Mouse (Mus musculus) thymus, adult 2 months (tissue): ENCODE results near the gene Afap1. TPM values are rescaled to one million over a fixed set of nuclear protein-coding genes. Genes with fewer than 3 reads are reported as not detected.
A peak's percentile ranks its signal among the peaks of the same experiment; 100 is the strongest.

ENCODE experiments used
- DNase-seq: peaks from one replicate; pipeline ENCODE4 v3.0.0; 2021
- H3K27ac ChIP-seq: fragments of 200-500 bp; 2 replicates; pipeline ENCODE4 v1.5.1; 2012; ENCODE audit warnings: low read length, control low read depth; ENCODE audit not compliant: control insufficient read depth, insufficient read depth
- H3K27me3 ChIP-seq: fragments of 200-500 bp; 2 replicates; pipeline ENCODE4 v1.6.1; 2012; ENCODE audit warnings: mild to moderate bottlenecking, low read length, moderate library complexity, mixed read lengths; ENCODE audit not compliant: control insufficient read depth, insufficient read depth
- H3K36me3 ChIP-seq: fragments of 200-500 bp; 2 replicates; pipeline ENCODE4 v1.6.1; 2012; ENCODE audit warnings: mild to moderate bottlenecking, low read length, moderate library complexity; ENCODE audit not compliant: control insufficient read depth, insufficient read depth
- H3K4me1 ChIP-seq: fragments of 200-500 bp; replicated peaks from 2 replicates; pipeline ENCODE4 v1.6.1; 2012; ENCODE audit warnings: low read length; ENCODE audit not compliant: control insufficient read depth, insufficient read depth
- H3K4me3 ChIP-seq: fragments of 200-500 bp; 2 replicates; pipeline ENCODE4 v1.5.1; 2012; ENCODE audit warnings: mild to moderate bottlenecking, low read length, control low read depth, moderate library complexity; ENCODE audit not compliant: control insufficient read depth, insufficient read depth
- CTCF ChIP-seq: fragments of 200-500 bp; IDR thresholded peaks from 2 replicates; pipeline ENCODE4 v1.5.1; 2012; ENCODE audit warnings: mild to moderate bottlenecking, control low read depth, low read length, moderate library complexity, borderline replicate concordance; ENCODE audit not compliant: control insufficient read depth, poor library complexity, insufficient read depth; ENCODE audit errors: extremely low read depth
- POLR2A ChIP-seq: fragments of 200-500 bp; IDR thresholded peaks from 2 replicates; pipeline ENCODE4 v1.6.1; 2012; ENCODE audit warnings: mild to moderate bottlenecking, low read length, control low read depth, moderate library complexity; ENCODE audit not compliant: control insufficient read depth, poor library complexity, insufficient read depth; ENCODE audit errors: extremely low read depth
- WGBS: fragments of 180-500 bp; shearing (Covaris S2); methylation state at CpG from one replicate; pipeline ENCODE4 v1.1.7; 2018; 5-methylcytosine and 5-hydroxymethylcytosine counted together
- polyA plus RNA-seq: library from polyadenylated mRNA; depleted of rRNA; stranded (reverse); fragments of >200 nt; gene quantifications from 2 replicates; pipeline ENCODE4 v1.2.3, GENCODE M21; 2012

Afap1 gene
- polyA plus RNA-seq, 1 experiment, result 17.2 TPM

GRCm38 (mm10) chr5:35956268-35956667 is 63.1 kb downstream of the Afap1 start:
- Histone ChIP-seq H3K27ac (no peak overlapping the region), H3K27me3 (no peaks in the 10 kb centered on the region), H3K36me3 (peaks cover under 1% of the 10 kb centered on the region; the same call in 1 of the 2 replicates), H3K4me1 (peaks cover 23% of the 10 kb centered on the region), H3K4me3 (no peak overlapping the region)
- TF ChIP-seq CTCF (no peak), POLR2A (no peak)
- no peak for DNase-seq
- WGBS, result 39% methylated on average over 1 of the region's 1 CpGs

- peak; percentile 30 for DNase-seq
- 70% methylated on average over 2 of the region's 2 CpGs for WGBS
- H3K36me3 ChIP-seq, result peaks cover 5% of the 10 kb centered on the region
- peaks cover 24% of the 10 kb centered on the region for H3K4me1 ChIP-seq
- H3K27ac ChIP-seq, result no peak overlapping the region
- no peak for TF ChIP-seq POLR2A
- TF ChIP-seq CTCF, result no peak
- H3K4me3 ChIP-seq, result no peak overlapping the region
- no peaks in the 10 kb centered on the region for H3K27me3 ChIP-seq
Measured at GRCm38 (mm10) chr5:35958681-35959080, 65.6 kb downstream of the Afap1 start.

GRCm38 (mm10) chr5:35960168-35960567 is 67.0 kb downstream of the Afap1 start:
- peak; percentile 16 for DNase-seq
- Histone ChIP-seq H3K4me1 (peaks cover 24% of the 10 kb centered on the region), H3K27ac (no peak overlapping the region), H3K27me3 (no peaks in the 10 kb centered on the region), H3K36me3 (peaks cover 5% of the 10 kb centered on the region), H3K4me3 (no peak overlapping the region)
- 6% methylated on average over 8 of the region's 8 CpGs for WGBS
- no peak for TF ChIP-seq POLR2A
- TF ChIP-seq CTCF, result no peak

- TF ChIP-seq CTCF (no peak), POLR2A (no peak)
- Histone ChIP-seq H3K4me1 (peaks cover 24% of the 10 kb centered on the region), H3K4me3 (no peak overlapping the region), H3K27ac (no peak overlapping the region), H3K36me3 (peaks cover 5% of the 10 kb centered on the region), H3K27me3 (no peaks in the 10 kb centered on the region)
- WGBS, result 56% methylated on average over 8 of the region's 8 CpGs
- DNase-seq, result no peak
Measured at GRCm38 (mm10) chr5:35961271-35961670, 68.2 kb downstream of the Afap1 start.

GRCm38 (mm10) chr5:35963635-35964034 is 70.5 kb downstream of the Afap1 start:
- H3K27me3 ChIP-seq, result no peaks in the 10 kb centered on the region
- peaks cover 22% of the 10 kb centered on the region for H3K4me1 ChIP-seq
- TF ChIP-seq CTCF, result no peak
- no peak for TF ChIP-seq POLR2A
- H3K4me3 ChIP-seq, result no peak overlapping the region
- H3K27ac ChIP-seq, result no peak overlapping the region
- H3K36me3 ChIP-seq, result peaks cover 5% of the 10 kb centered on the region
- DNase-seq, result no peak
- 95% methylated on average over 9 of the region's 9 CpGs for WGBS

GRCm38 (mm10) chr5:35965036-35965435 is 71.9 kb downstream of the Afap1 start:
- H3K4me1 ChIP-seq, result peaks cover 25% of the 10 kb centered on the region
- H3K36me3 ChIP-seq, result peaks cover 5% of the 10 kb centered on the region
- H3K27ac ChIP-seq, result no peak overlapping the region
- no peak overlapping the region for H3K4me3 ChIP-seq
- TF ChIP-seq CTCF (no peak), POLR2A (no peak)
- DNase-seq, result no peak
- WGBS, result 68% methylated on average over 5 of the region's 5 CpGs
- H3K27me3 ChIP-seq, result no peaks in the 10 kb centered on the region

GRCm38 (mm10) chr5:35969857-35970256 is 76.7 kb downstream of the Afap1 start:
- Histone ChIP-seq H3K27ac (no peak overlapping the region), H3K27me3 (no peaks in the 10 kb centered on the region), H3K4me3 (no peak overlapping the region), H3K4me1 (peaks cover 53% of the 10 kb centered on the region), H3K36me3 (no peaks in the 10 kb centered on the region)
- WGBS, result 85% methylated on average over 3 of the region's 3 CpGs
- DNase-seq, result no peak
- TF ChIP-seq POLR2A (no peak), CTCF (no peak)
